15 mouse cellular contexts compared by ENCODE assay signal in the genomic region with DNA sequence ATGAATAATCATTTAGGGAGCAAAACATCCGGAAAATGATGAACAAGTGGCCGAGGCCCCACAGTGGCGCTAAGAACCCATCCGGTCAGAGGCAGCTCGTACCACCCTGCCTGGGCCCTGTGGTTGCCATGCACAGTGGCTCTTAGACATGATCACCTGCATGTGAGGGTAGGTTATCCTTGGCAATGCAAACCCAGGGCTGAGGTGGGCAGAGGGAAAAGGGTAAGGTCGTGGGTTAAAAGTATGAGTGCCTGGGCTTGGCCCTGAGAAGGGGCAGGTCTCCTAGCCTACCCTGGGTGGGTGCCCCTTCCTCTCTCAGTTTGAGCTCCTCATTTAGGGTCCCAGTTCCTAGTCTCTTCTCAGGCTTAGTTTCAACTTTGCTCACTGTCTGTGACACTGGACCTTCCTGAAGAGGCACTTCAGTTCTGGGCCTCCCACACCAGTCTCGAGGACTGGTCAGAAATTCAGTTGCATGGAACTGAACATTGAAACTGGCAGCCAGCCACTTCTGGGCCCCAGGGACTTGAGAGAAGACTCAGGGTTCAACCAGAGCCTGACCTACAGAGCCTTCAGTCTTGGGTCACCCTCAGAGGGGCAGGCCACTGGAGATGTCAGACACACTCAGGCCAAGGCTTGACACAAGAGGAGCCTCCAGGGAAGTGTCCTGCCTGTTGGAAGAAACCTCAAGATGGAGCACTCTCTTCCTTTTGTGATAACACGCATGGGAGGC. TPM values are rescaled to one million over a fixed set of nuclear protein-coding genes. Genes with fewer than 3 reads are reported as not detected.
DNase-seq lines count a peak whose midpoint lies in the region; ATAC-seq and TF ChIP-seq lines count a peak whose summit lies in the region.
"Had no signal": no experiment of that assay in that cellular context is flagged by ENCODE, and none has a peak within 500 bp of the region (broad histone marks: within the 10 kb centered on the region; RNA-seq: fewer than 3 reads in every experiment).

No protein-coding gene starts in this region.

- no peaks in the 10 kb centered on the region for H3K36me3 ChIP-seq in kidney, adult 2 months (ENCODE audit: control insufficient read depth, insufficient read depth, low read length)
- H3K36me3 ChIP-seq in kidney, embryonic 15.5 days = no peaks in the 10 kb centered on the region
- no peaks in the 10 kb centered on the region for H3K36me3 ChIP-seq in spleen, adult 2 months (ENCODE audit: control insufficient read depth, insufficient read depth, low read length)
- no peaks in the 10 kb centered on the region for H3K36me3 ChIP-seq in limb, embryonic 10.5 days
- H3K36me3 ChIP-seq: forebrain, embryonic 15.5 days; lung, embryonic 15.5 days had no signal

- no peaks in the 10 kb centered on the region for H3K9me3 ChIP-seq in kidney, embryonic 15.5 days (replicated peaks)
- H3K9me3 ChIP-seq in limb, embryonic 10.5 days (replicated peaks) = no peaks in the 10 kb centered on the region
- H3K9me3 ChIP-seq: forebrain, embryonic 15.5 days; lung, embryonic 15.5 days had no signal

- H3K27me3 ChIP-seq in kidney, adult 2 months (replicated peaks; ENCODE audit: control insufficient read depth, insufficient read depth, low read length) = no peaks in the 10 kb centered on the region
- no peaks in the 10 kb centered on the region for H3K27me3 ChIP-seq in kidney, embryonic 15.5 days
- no peaks in the 10 kb centered on the region for H3K27me3 ChIP-seq in spleen, adult 2 months (ENCODE audit: control insufficient read depth, insufficient read depth, low read length)
- no peaks in the 10 kb centered on the region for H3K27me3 ChIP-seq in limb, embryonic 10.5 days (ENCODE audit: low read depth, poor library complexity, severe bottlenecking)
- H3K27me3 ChIP-seq: forebrain, embryonic 15.5 days; lung, embryonic 15.5 days had no signal

- H3K4me3 ChIP-seq in kidney, adult 2 months (ENCODE audit: insufficient read depth, low read depth, low read length) = no peak overlapping the region
- H3K4me3 ChIP-seq in kidney, embryonic 15.5 days (replicated peaks) = no peak overlapping the region
- H3K4me3 ChIP-seq in spleen, adult 2 months (ENCODE audit: extremely low read depth, insufficient read depth, insufficient read length) = no peak overlapping the region
- H3K4me3 ChIP-seq in limb, embryonic 10.5 days = no peak overlapping the region
- H3K4me3 ChIP-seq: forebrain, embryonic 15.5 days; lung, embryonic 15.5 days had no signal

- no peak for ATAC-seq in kidney, embryonic 15.5 days (replicated peaks; ENCODE audit: low FRiP score)
- ATAC-seq in CD4-positive, CD25-positive, alpha-beta regulatory T cell, adult 4 months = no peak
- ATAC-seq: forebrain, embryonic 15.5 days had no signal

- TF ChIP-seq POLR2A in kidney, adult 2 months (IDR thresholded peaks at IDR 0.05; ENCODE audit: low read depth, low read length) = no peak
- no peak for TF ChIP-seq POLR2A in spleen, adult 2 months (IDR thresholded peaks at IDR 0.05; ENCODE audit: low read depth, low read length)

- H3K4me2 ChIP-seq in kidney, embryonic 15.5 days = no peak overlapping the region
- H3K4me2 ChIP-seq: forebrain, embryonic 15.5 days; lung, embryonic 15.5 days had no signal

- DNase-seq in adrenal gland, postnatal 25 days = peak; percentile 34
- no peak for DNase-seq in adrenal gland, adult (ENCODE audit: inconsistent age in 2 of 2, low spot score in 1 of 2)
- peak; percentile 65 for DNase-seq in kidney, adult 2 months
- no peak for DNase-seq in spleen, adult 2 months (ENCODE audit: low read depth in 1 of 2, low spot score in 2 of 2)
- no peak for DNase-seq in spleen, postnatal 4 days (ENCODE audit: low spot score in 2 of 2)
- DNase-seq in limb, embryonic 10.5 days (ENCODE audit: low spot score) = no peak
- DNase-seq: cerebellum, adult 11 months; gastrocnemius, postnatal 36 days; midbrain, embryonic 14.5 days had no signal

- WGBS in kidney, adult 2 months = 88% methylated on average over 8 of the region's 8 CpGs
- WGBS in kidney, embryonic 15.5 days = 83% methylated on average over 8 of the region's 8 CpGs
- 79% methylated on average over 8 of the region's 8 CpGs for WGBS in spleen, adult 2 months
- 92% methylated on average over 8 of the region's 8 CpGs for WGBS in limb, embryonic 10.5 days

- 0 out of 2 replicates have a peak, but pooled peaks cover 3% of the 10 kb centered on the region for H3K4me1 ChIP-seq in kidney, adult 2 months (ENCODE audit: control insufficient read depth, insufficient read depth, low read length)
- peaks cover 9% of the 10 kb centered on the region for H3K4me1 ChIP-seq in kidney, embryonic 15.5 days
- peaks cover 46% of the 10 kb centered on the region for H3K4me1 ChIP-seq in spleen, adult 2 months (ENCODE audit: control insufficient read depth, insufficient read depth, insufficient read length)
- H3K4me1 ChIP-seq in limb, embryonic 10.5 days = peaks cover 7% of the 10 kb centered on the region
- H3K4me1 ChIP-seq: forebrain, embryonic 15.5 days had no signal

- TF ChIP-seq CTCF in kidney, adult 2 months (conservative IDR thresholded peaks at IDR 0.05; ENCODE audit: insufficient read depth, insufficient read length, low read depth, low read length) = no peak
- no peak for TF ChIP-seq CTCF in spleen, adult 2 months (IDR thresholded peaks at IDR 0.05; ENCODE audit: extremely low read depth, insufficient read depth, insufficient read length, insufficient replicate concordance)

- H3K9ac ChIP-seq in kidney, embryonic 15.5 days = no peak overlapping the region
- H3K9ac ChIP-seq: forebrain, embryonic 15.5 days; lung, embryonic 15.5 days had no signal

- no peak overlapping the region for H3K27ac ChIP-seq in kidney, adult 2 months (ENCODE audit: insufficient read depth, low read depth, low read length)
- no peak overlapping the region for H3K27ac ChIP-seq in kidney, embryonic 15.5 days
- peak overlapping the region; percentile 48 for H3K27ac ChIP-seq in spleen, adult 2 months (ENCODE audit: insufficient read depth, low read length)
- no peak overlapping the region for H3K27ac ChIP-seq in limb, embryonic 10.5 days
- H3K27ac ChIP-seq: forebrain, embryonic 15.5 days; lung, embryonic 15.5 days had no signal

RNA-seq across cellular contexts. Expression of a gene that starts 18.1 kb away (rescaled TPM):
- total RNA-seq in adrenal gland, postnatal 25 days (2021) = 2.1 and 3.5 TPM in 2 replicates
- polyA plus RNA-seq in kidney, adult 2 months (2012; rRNA removed) = 0.06 and 0.16 TPM in 2 replicates
- polyA plus RNA-seq in kidney, embryonic 15.5 days (2015; fragmentation: Nextera tagmentation; extraction: Ambion mirVana) = not detected in 2 replicates
- polyA plus RNA-seq in spleen, adult 2 months (2012; rRNA removed) = 0.11 and 0.14 TPM in 2 replicates
- polyA plus RNA-seq in limb, embryonic 10.5 days (2016; fragmentation: Nextera tagmentation; extraction: Ambion mirVana) = not detected in 2 replicates
- under 1 TPM in 1 of 2 experiments, not detected in 1; 0.35 TPM for polyA plus RNA-seq in CD4-positive, CD25-positive, alpha-beta regulatory T cell, adult 4 months (2017; shearing (Covaris generic))
- total RNA-seq: gastrocnemius, postnatal 36 days; heart, postnatal 25 days; MEL had no signal
- polyA plus RNA-seq: lung, embryonic 15.5 days had no signal

RNA-seq across cellular contexts. Expression of a gene that starts 41.8 kb away (rescaled TPM):
- total RNA-seq in adrenal gland, postnatal 25 days (2021) = 58.2 and 64.5 TPM in 2 replicates
- polyA plus RNA-seq in kidney, adult 2 months (2012; rRNA removed) = 9.8 and 10.4 TPM in 2 replicates
- polyA plus RNA-seq in kidney, embryonic 15.5 days (2015; fragmentation: Nextera tagmentation; extraction: Ambion mirVana) = 14.9 and 20.0 TPM in 2 replicates
- 55.8 and 61.8 TPM in 2 replicates for polyA plus RNA-seq in spleen, adult 2 months (2012; rRNA removed)
- polyA plus RNA-seq in limb, embryonic 10.5 days (2016; fragmentation: Nextera tagmentation; extraction: Ambion mirVana) = 10.0 and 13.0 TPM in 2 replicates
- polyA plus RNA-seq in CD4-positive, CD25-positive, alpha-beta regulatory T cell, adult 4 months (2017; shearing (Covaris generic)) = 10 to 100 TPM; 53.6 to 81.0 TPM

RNA-seq across cellular contexts. Expression of a gene that starts 48.9 kb away (rescaled TPM):
- total RNA-seq in adrenal gland, postnatal 25 days (2021) = 1.1 and 1.6 TPM in 2 replicates
- polyA plus RNA-seq in kidney, adult 2 months (2012; rRNA removed) = 0.08 and 0.11 TPM in 2 replicates
- polyA plus RNA-seq in kidney, embryonic 15.5 days (2015; fragmentation: Nextera tagmentation; extraction: Ambion mirVana) = 12.7 and 17.5 TPM in 2 replicates
- 4.3 and 6.4 TPM in 2 replicates for polyA plus RNA-seq in spleen, adult 2 months (2012; rRNA removed)
- 24.5 and 26.7 TPM in 2 replicates for polyA plus RNA-seq in limb, embryonic 10.5 days (2016; fragmentation: Nextera tagmentation; extraction: Ambion mirVana)
- polyA plus RNA-seq in CD4-positive, CD25-positive, alpha-beta regulatory T cell, adult 4 months (2017; shearing (Covaris generic)) = 1 to 10 TPM in 1 of 2 experiments, under 1 TPM in 1; 0.73 to 1.1 TPM
- total RNA-seq: heart, postnatal 25 days had no signal

Comparison
In these comparisons a context has a peak if more than half of its experiments do, and no peak if none do; other contexts are left out.
1. DNase-seq: peak in adrenal gland, postnatal 25 days (single experiment) and kidney, adult 2 months (single experiment); none in adrenal gland, adult (0 of 2), spleen, adult 2 months (0 of 2), spleen, postnatal 4 days (0 of 2) and limb, embryonic 10.5 days (single experiment).